Mouse (Mus musculus) ES-Bruce4 (cell line): ENCODE measurements around the gene Akap13. TPM values are rescaled to one million over a fixed set of nuclear protein-coding genes. Genes with fewer than 3 reads are reported as not detected.

Experiments used
- H3K27ac ChIP-seq: 2 replicates; pipeline ENCODE4 v1.5.1; 2012; ENCODE audit warnings: low read length, inconsistent platforms; ENCODE audit not compliant: insufficient read depth
- H3K27me3 ChIP-seq: 2 replicates; pipeline ENCODE4 v1.6.1; 2012; ENCODE audit warnings: mild to moderate bottlenecking, low read length, inconsistent platforms; ENCODE audit not compliant: control insufficient read depth, poor library complexity, insufficient read depth, severe bottlenecking
- H3K36me3 ChIP-seq: 2 replicates; pipeline ENCODE4 v1.6.1; 2012; ENCODE audit warnings: inconsistent platforms, mild to moderate bottlenecking, low read length, moderate library complexity; ENCODE audit not compliant: control insufficient read depth, poor library complexity, insufficient read depth, severe bottlenecking
- H3K4me1 ChIP-seq: one replicate; pipeline ENCODE4 v1.8.1; 2011; ENCODE audit warnings: low read length; ENCODE audit not compliant: control insufficient read depth, insufficient read depth
- H3K4me3 ChIP-seq: 2 replicates; pipeline ENCODE4 v1.5.1; 2011; ENCODE audit warnings: low read depth, mild to moderate bottlenecking, low read length
- H3K9ac ChIP-seq: 2 replicates; pipeline ENCODE4 v1.6.1; 2012; ENCODE audit warnings: low read depth, mild to moderate bottlenecking, inconsistent platforms; ENCODE audit not compliant: poor library complexity, severe bottlenecking
- H3K9me3 ChIP-seq: replicated peaks from 2 replicates; pipeline ENCODE4 v1.6.1; 2012; ENCODE audit warnings: mild to moderate bottlenecking, low read length, inconsistent platforms; ENCODE audit not compliant: control insufficient read depth, poor library complexity, insufficient read depth, severe bottlenecking
- CTCF ChIP-seq: IDR thresholded peaks from one replicate; pipeline ENCODE4 v1.8.1; 2011; ENCODE audit warnings: low read depth, low read length
- EP300 ChIP-seq: IDR thresholded peaks from 2 replicates; pipeline ENCODE4 v1.6.1; 2011; ENCODE audit warnings: low read depth, low read length; ENCODE audit not compliant: insufficient read depth
- POLR2A ChIP-seq: IDR thresholded peaks from one replicate; pipeline ENCODE4 v1.8.1; 2011; ENCODE audit warnings: low read length; ENCODE audit not compliant: insufficient read depth
- polyA plus RNA-seq: library from polyadenylated mRNA; stranded (reverse); fragments of >200 nt; gene quantifications from 2 replicates; pipeline ENCODE4 v1.2.4, GENCODE M21; 2011; ENCODE audit warnings: low read depth; ENCODE audit not compliant: missing spikeins, insufficient read depth, insufficient read length

Akap13 gene
- polyA plus RNA-seq, 1 experiment, result 27.4 TPM

GRCm38 (mm10) chr7:75572127-75572526 is 116.8 kb downstream of the Akap13 start:
- Histone ChIP-seq H3K27ac (no peak overlapping the region), H3K36me3 (no peaks in the 10 kb centered on the region), H3K9me3 (no peaks in the 10 kb centered on the region), H3K9ac (no peak overlapping the region), H3K27me3 (no peaks in the 10 kb centered on the region), H3K4me1 (no peaks in the 10 kb centered on the region), H3K4me3 (no peak overlapping the region)
- TF ChIP-seq CTCF (no peak), EP300 (no peak), POLR2A (no peak)

DNA sequence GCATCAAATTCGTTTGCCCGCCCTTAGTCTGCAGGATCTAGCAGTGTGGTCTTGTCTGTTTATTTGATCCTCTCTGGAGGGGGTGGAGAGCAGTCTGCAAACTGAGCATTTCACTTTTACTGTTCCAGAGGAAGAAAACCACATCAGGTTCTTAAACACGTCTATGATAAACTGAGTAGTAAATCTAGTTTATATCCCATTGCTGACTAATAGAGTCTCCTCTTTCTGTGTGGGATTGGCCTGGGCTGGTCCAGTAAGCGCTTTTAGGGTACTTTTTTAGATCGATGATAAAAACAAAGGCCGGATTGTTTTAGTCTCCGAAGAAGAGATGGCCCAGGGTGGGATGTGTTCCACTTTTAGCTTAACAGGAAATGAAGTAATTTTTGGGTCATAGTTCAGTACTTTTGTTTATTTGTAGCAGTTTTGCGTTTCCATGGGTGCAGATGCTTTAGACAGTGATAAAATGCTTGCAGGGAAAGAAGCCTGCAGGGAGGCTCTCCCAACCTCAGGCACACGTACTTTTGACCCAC is 119.9 kb downstream of the Akap13 start:
- no peaks in the 10 kb centered on the region for H3K27me3 ChIP-seq
- H3K9me3 ChIP-seq, result no peaks in the 10 kb centered on the region
- H3K36me3 ChIP-seq, result no peaks in the 10 kb centered on the region
- no peak overlapping the region for H3K27ac ChIP-seq
- H3K4me3 ChIP-seq, result no peak overlapping the region
- TF ChIP-seq POLR2A (no peak), EP300 (no peak), CTCF (no peak)
- no peak overlapping the region for H3K9ac ChIP-seq
- H3K4me1 ChIP-seq, result no peaks in the 10 kb centered on the region

DNA sequence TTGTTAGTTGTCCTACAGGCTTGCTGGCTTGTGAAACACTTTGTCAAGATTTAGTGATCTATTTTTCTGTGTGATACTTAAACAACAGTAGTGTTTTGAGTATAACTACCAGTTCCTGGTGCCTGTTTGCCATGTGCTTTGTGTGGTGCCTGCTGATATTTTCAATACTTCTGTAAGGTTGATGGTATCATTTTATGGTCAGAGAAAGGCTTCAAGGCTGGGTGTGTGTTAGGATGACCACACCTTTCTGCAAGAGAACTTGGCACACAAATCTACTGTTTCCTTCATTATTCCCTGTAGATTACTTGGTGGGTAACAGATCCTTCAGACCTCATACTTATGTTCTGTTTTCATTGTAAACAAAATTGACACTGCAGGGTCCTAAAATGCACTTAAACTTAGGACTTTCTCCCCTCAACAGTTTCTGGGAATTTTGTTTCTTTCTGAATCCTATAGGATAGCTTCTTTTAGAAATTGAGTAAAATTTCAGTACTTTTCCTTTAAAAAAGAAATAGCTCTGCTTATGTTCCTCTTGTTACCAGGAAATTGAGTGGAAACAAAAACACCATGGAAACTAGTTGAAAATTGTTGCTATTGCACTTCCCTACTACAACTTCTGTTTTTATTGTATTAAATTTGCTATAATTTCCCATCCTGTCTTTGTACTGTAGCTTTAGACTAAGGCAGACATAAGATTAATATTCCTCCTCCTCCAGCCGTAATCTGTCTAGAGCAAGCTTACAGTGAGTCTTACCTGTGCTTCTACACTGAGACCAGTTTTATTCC is 120.7 kb downstream of the Akap13 start:
- no peaks in the 10 kb centered on the region for H3K9me3 ChIP-seq
- no peak overlapping the region for H3K9ac ChIP-seq
- no peaks in the 10 kb centered on the region for H3K27me3 ChIP-seq
- H3K4me1 ChIP-seq, result no peaks in the 10 kb centered on the region
- no peak overlapping the region for H3K27ac ChIP-seq
- no peak overlapping the region for H3K4me3 ChIP-seq
- H3K36me3 ChIP-seq, result no peaks in the 10 kb centered on the region
- TF ChIP-seq CTCF, result no peak

GRCm38 (mm10) chr7:75576851-75577250 is 121.5 kb downstream of the Akap13 start:
- TF ChIP-seq CTCF (no peak), EP300 (no peak), POLR2A (no peak)
- no peaks in the 10 kb centered on the region for H3K36me3 ChIP-seq
- no peak overlapping the region for H3K4me3 ChIP-seq
- no peaks in the 10 kb centered on the region for H3K9me3 ChIP-seq
- H3K9ac ChIP-seq, result no peak overlapping the region
- no peaks in the 10 kb centered on the region for H3K4me1 ChIP-seq
- no peaks in the 10 kb centered on the region for H3K27me3 ChIP-seq
- H3K27ac ChIP-seq, result no peak overlapping the region

GRCm38 (mm10) chr7:75577353-75577752 is 122.0 kb downstream of the Akap13 start:
- Histone ChIP-seq H3K4me1 (no peaks in the 10 kb centered on the region), H3K9me3 (no peaks in the 10 kb centered on the region), H3K4me3 (no peak overlapping the region), H3K27ac (no peak overlapping the region), H3K9ac (no peak overlapping the region), H3K36me3 (no peaks in the 10 kb centered on the region), H3K27me3 (no peaks in the 10 kb centered on the region)
- TF ChIP-seq EP300, result no peak
- TF ChIP-seq POLR2A, result no peak
- TF ChIP-seq CTCF, result no peak

GRCm38 (mm10) chr7:75578647-75579046 is 123.3 kb downstream of the Akap13 start:
- no peaks in the 10 kb centered on the region for H3K36me3 ChIP-seq
- no peak for TF ChIP-seq EP300
- no peak for TF ChIP-seq CTCF
- H3K27ac ChIP-seq, result no peak overlapping the region
- no peaks in the 10 kb centered on the region for H3K27me3 ChIP-seq
- H3K4me1 ChIP-seq, result no peaks in the 10 kb centered on the region
- H3K9ac ChIP-seq, result no peak overlapping the region
- no peaks in the 10 kb centered on the region for H3K9me3 ChIP-seq
- H3K4me3 ChIP-seq, result no peak overlapping the region
